Mouse (Mus musculus) adrenal gland, postnatal 36 days (tissue): ENCODE results near the gene Hnrnpa0. TPM values are rescaled to one million over a fixed set of nuclear protein-coding genes. Genes with fewer than 3 reads are reported as not detected.
"Not testable (repeated sequence)": the region's sequence is repeated elsewhere in the genome, so short reads cannot be mapped to it uniquely, and the experiment has no call there.

ENCODE experiments used
- DNase-seq, 2 experiments: peaks; one replicate each; pipeline ENCODE4 v3.0.0; 2021; ENCODE audit warnings: mixed read lengths in 1 of 2
- long read RNA-seq, 2 experiments: library from polyadenylated mRNA; stranded (forward); transcript quantifications; one replicate each; pipeline ENCODE4 v2.0.0; 2021; ENCODE audit warnings: borderline sequencing depth in 2 of 2
- total RNA-seq, 2 experiments: library from RNA; stranded (reverse); gene quantifications; 2 replicates each; pipeline ENCODE4 v1.2.3; 2021

The Hnrnpa0 gene
- 100 to 1,000 TPM; 123 to 133 TPM for total RNA-seq
- long read RNA-seq, experiment 1, transcript Hnrnpa0-201 (1 exons, 2,678 nt) = major isoform, 75 of 75 reads
- long read RNA-seq, experiment 1, partial matches to known transcripts = 0 of 75 reads
- long read RNA-seq, experiment 1, other reads (novel, unspliced or antisense) = 0 of 75 reads
- long read RNA-seq, experiment 2, transcript Hnrnpa0-201 (1 exons, 2,678 nt) = major isoform, 9 of 9 reads
- long read RNA-seq, experiment 2, partial matches to known transcripts = 0 of 9 reads
- long read RNA-seq, experiment 2, other reads (novel, unspliced or antisense) = 0 of 9 reads

DNA sequence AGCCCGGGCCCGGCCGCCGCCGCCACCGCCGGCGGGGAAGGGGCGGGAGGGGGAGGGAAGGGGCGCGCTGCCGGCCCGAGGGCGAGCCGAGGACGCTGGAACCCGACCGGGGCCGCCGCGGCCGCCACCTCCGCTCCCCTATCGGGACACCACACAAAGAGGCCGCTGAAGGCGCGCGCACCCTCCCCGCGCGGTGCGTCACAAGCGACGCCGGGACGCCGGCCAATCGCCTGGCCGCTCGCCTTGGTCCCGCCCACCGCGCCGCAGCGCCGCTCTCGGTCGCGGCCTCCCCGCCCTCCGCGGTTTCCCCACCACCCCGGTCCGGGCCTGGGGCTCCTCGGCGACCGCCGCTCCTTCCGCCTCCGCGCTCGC, at the start of gene Hnrnpa0:
Gene Hnrnpa0 (minus strand): TSS at position 161 of the 372 bp plus-strand sequence.
- DNase-seq = peak; percentile 96 to 97

DNA sequence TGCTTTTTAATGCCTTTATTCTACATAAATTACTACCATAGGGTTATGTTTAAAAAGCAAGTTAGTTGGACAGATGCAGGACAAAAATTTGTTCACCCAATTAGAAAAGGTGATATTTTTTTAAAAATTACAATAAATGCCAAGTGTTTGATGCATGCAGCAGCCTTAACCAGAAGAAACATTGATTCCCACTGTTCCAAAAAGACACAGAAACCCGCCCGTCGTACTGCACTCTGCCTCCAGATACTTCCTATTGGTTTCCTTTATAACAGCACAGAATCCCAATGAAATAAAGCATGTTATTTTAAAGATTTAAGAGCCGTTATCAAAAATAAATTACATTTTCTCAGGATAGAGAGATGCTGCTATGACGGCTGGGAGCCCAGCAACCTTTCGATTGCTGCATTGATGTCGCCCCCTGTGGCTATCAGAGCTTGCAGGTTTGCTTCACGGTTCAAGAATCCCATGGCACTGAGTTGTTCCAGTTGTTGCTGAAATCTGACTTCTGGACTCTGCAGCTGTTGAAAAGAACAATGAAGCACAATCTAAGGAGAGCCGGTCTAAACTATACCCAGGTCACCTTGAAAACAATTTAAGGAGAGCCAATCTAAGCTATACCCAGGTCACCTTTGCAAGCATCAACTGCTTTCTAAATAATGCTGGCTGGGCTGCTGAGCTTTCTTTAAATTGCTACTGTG, 49.3 kb upstream of the Hnrnpa0 start:
- DNase-seq = peak; percentile 90 to 91

DNA sequence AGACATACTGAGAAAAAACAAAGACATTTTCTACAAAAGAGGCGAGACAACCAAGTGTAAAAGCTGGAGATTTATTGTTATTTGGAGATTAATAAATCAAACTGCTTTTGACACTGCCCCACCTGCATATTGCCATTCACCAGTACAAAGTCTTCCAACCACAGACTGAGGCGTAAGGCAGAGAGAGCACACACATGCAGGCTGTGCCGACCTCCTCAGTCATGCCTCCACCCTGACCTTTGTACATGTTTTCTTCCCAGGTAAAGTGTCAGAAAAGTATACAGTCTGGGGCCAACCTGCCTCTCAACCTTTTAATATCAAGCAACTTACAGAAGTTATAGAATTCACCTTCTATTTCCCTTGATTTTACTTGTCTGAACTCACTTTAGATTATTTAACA, 47.7 kb upstream of the Hnrnpa0 start:
- DNase-seq = no peak

DNA sequence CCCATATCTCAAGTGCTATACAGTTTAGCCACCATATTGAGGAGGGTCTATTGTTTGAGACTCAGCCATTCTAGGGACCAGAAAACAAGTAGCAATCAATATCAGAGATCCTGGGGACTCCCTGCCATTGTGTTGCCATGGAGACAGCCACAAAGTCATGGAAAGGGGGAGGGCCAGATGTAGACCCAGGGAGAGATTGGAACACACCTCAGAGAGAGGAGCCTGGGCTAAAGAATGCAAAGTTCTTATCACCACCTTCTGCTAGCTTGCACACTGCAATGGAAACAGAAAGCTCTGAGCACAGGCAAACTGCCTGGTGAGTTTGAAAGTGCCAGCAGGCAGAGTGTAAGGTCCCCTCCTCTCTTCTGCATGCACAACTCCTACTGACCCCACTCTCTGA, 39.8 kb upstream of the Hnrnpa0 start:
- DNase-seq = no peak

DNA sequence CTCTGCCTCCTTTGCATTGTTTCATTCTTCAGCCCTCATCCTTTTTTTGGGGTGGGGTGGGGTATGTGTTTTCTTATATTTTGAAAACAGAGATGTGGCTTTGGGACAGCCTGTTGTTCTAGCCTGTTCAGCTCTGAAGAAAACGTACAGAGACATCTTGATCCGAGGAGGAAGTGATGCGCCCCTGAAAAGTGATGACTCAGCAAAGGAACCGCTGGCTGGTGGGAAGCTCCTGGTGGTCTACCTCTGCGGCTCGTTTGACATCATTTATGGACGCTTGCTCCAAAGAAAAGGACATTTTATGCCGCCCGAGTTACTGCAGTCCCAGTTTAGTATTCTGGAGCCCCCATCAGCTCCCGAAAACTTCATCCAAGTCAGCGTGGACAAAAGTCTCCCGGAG, 35.0 kb upstream of the Hnrnpa0 start:
- DNase-seq = no peak

DNA sequence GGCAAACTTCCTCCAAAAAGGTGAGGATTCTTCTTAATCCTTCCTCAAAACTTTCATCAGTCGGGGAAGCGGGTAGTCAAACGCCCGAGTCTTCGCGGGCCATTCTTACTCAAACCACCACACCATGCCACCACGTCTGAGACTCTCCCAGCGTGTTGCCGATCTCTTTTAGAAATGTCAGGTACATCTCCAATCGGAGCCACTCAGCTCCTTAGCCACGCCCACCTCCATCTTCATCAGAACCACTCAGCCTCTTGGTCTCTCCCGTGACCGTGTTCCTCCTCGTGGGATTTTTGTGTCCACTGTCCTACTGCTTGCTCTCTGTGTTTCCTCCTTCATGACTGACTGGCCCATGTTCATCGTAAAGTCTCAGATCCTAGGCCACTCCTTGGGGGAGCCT, 32.4 kb upstream of the Hnrnpa0 start:
- DNase-seq = no peak

DNA sequence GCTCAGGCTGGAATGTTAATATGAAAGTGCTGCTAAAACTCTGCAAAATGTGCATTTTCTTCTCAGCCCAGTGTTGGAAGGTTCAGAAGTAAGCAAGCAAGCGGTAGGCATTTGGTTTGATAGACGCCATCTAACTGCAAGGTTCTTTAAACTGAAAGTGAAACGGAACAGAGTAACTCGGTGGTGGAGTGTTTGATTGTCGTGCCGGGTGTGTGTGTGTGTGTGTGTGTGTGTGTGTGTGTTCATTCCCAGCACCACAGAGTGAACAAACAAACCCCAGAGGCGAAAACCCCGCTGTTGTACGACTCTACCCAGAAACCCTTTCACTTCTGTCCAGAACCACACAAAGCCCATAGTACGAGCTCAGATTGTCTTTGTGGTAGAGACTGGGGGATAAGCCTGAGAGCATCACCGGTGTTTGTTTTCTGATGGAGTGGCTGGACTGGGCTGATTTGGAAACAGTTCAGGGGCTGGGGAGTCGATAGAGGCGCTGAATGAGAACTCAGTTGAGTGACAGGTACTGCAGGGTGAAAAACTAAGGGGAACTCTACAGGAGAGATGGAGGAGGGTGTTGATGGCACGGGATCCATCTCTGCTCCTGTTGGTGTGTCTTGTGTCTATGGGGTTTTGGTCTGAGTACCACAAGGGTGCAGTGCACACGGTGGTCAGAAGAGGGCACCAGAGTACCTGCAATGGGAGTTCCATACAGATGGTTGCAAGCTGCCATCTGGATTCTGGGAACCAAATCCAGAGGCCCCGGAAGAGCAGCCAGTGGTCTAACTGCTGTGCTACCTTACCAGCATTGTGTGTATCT, 29.9 kb upstream of the Hnrnpa0 start:
- peak; percentile 89 to 90 for DNase-seq

DNA sequence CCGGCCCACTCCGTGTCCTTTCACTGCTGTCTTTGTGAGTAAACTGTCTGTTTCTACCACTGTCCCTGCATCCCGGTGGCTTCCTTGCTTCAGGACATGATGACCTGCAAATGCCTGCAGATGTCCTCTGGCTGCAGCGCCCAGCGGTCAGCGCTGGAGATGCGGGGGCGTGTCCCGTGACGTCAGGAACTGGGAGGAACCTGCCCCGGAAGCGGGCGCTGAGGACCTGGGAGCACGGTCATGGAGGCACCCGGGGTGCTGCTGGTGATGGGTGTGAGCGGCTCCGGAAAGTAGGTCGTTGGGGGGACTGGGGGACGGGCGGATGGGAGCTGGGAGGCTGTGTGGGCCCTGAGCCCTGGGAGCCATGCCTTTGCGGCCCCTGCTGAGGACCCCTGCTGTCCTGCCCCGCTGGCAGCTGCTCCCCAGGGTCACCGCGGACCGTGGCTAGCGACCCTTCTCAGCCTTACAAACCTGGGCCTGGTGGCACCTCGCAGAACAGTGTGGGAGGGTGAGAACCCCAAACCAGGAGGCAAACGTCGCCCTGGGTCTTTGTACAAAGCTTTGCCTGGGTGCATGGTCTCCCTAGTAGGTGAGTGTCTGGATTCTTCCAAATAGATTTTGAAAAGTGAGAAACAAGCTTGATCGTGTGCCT, 29.2 kb upstream of the Hnrnpa0 start, which contains the start of gene Idnk:
Gene Idnk (plus strand): TSS at position 203 of the 652 bp plus-strand sequence.
- peak; percentile 97 to 98 for DNase-seq

DNA sequence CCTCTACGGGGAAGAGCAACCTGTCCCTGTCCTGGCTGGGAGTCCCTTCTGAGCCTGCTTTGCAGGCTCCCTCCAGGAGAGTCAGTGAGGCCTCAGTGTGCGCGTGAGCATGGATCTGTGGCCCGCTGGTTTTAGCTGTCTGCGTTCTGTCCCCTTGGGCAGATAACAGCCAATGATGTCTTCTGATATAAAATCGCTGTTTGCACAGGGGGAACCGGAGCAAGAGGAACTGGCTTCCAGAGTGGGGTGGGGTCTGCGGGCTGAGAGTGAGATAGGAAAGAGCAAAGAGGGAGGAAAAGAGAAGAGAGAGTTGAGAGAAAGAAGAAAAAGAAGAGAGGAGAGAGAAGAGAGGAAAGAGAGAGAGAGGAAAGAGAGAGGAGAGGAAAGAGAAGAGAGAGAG, 28.7 kb upstream of the Hnrnpa0 start:
- DNase-seq = no peak

DNA sequence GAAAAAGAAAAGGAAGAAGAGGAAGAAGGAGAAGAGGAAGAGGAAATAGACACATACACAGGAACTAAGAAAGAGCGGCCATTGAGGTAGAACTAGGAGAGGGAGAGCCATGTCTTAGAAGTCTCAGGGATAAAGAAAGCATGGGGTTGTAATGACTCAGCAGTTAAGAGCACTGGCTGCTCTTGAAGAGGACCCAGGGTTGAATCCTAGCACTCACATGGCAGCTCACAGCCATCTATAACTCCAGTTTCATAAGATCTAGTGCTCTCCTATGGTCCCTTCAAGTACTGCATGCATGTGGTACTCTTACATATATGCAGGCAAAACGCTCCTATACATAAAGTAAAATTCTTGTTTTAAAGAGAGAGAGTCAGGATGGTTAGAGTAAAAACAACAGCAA, 27.7 kb upstream of the Hnrnpa0 start:
- DNase-seq = no peak

DNA sequence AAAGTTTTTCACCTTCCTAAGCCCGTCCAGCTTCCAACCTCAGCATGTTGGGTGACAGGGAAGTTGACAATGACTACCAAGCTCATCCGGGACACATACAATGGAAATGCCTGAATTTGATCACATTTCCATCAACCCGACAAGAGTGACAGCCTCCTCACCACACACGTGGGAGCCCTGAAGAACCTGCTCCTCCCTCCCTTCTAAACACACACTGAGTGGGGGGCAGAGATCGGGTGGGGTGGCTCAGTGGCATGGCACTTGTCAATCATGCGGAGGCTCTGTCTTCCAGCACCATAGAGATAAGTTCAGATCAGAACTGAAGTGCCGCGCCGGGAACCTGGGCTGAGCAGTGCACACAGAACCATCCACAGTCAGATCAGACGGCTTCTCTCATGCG, 22.1 kb upstream of the Hnrnpa0 start:
- DNase-seq = no peak

DNA sequence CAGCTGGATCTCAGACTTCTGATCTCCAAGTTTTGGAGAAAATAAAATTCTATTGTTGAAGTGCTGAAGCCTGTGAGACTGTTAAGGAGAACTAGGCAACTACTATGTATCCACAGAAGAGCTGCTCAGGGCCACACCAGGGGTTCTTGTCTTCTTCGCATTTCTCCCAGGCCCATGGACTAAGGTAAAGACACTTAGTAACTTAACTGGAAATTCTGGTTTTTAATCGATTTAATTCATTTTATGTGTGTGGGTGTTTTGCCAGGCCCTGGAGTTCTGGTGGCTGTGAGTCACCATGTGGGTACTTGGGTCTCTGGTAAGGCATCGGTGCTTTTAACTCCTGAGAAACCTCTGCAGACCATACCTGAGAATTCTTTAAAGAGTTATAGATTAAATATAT, 21.3 kb upstream of the Hnrnpa0 start:
- DNase-seq = no peak

DNA sequence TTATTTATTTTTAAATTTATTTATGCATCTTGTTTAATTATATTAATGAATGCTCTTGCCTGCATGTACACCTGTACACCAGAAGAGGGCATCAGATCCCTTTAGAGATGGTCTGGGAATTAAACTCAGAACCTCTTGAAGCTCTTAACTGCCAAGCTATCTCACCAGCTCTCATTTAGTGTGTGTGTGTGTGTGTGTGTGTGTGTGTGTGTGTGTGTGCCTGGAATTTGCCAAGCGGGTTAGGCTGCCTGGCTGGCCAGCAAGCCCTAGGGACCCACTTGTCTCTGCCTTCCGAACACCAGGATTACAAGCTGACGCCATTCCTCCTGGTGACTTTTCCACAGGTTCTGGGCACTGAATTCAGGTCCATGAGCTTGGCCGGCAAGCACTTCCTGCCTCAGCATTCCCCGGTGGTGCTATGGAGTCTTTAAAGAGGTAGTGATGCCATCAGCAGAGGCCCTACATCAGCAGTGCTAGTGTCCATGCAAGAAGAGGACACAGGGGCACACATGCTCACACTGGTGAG, 20.7 kb upstream of the Hnrnpa0 start:
- DNase-seq = no peak

DNA sequence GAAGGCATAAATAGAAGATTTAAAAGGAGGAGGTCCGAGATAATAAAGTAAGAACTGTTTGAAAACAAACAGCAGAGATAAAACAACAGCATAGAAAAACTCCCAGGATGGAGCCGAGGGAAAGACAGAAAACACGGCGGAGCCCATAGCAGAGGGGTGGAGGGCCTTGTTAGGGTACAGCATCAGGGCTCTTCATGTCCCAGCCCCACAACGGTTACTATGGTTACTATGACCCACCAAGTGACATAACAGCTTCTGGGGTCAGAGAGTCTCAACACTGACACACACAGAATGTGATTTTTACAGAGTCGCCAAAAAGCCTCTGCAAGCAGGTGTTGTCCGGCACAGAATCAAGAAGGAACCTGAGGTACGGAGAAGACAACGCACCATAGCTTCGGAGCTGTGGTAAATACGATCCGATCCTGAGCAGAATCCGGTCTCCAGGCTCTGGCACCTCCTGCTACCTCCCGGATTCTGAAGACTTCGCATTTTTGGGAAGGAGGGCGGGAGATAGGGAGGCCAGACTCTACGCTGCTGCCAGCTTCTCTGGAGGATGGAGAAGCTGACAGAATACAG, 20.0 kb upstream of the Hnrnpa0 start:
- peak; percentile 34 to 58 for DNase-seq

DNA sequence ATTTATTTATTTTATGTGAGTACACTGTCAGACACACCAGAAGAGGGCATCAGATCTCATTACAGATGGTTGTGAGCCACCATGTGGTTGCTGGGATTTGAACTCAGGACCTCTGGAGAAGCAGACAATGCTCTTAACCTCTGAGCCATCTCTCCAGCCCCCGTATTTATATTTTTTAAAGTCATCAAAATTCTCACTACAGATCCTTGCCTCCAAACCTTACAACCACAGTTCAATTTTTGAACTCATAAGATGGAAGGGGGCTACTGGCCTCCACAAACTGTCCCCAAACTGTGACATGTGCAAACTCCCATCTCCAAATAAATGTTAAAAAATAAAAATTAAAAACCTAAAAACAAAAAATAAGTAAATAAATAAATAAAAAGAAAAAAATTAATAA, 19.4 kb upstream of the Hnrnpa0 start:
- no peak for DNase-seq

DNA sequence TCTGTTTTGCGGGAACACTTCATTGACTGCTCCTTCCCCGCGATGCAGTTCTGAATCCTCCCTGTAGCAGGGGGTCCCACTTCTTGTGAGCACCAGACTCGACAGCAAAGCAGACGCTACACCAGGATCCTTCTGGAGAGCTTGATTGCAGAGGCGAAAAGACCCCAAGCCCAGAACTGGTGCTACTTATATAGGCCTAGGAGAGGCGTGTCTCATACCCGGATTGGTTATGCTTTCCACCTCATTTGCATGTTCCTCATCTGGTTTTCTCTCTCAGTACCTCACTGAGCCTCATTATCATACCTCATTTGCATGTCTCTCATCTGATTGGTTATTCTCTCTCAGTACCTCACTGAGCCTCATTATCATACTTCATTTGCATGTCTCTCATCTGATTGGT, 18.2 kb upstream of the Hnrnpa0 start:
- DNase-seq = not testable (repeated sequence)

DNA sequence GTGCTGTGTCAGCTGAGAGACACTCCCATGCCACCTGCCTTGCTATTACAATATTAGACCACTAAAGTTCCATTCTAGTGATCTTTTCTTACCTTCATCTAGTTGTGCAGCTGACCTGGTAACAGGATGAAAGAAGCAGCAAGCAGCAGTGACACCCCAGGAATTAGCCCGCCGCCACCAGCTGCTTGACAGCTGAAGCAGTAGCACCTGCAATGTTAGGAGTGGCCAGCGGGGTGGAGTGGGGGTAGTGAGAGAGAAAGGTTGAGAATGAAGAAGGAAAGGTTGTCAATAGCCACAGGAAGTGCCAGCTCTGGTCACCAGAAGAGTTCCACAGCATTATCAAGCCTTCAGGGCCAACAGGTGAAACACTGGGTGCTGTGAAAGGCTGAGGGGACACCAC, 3.3 kb upstream of the Hnrnpa0 start:
- DNase-seq = no peak

DNA sequence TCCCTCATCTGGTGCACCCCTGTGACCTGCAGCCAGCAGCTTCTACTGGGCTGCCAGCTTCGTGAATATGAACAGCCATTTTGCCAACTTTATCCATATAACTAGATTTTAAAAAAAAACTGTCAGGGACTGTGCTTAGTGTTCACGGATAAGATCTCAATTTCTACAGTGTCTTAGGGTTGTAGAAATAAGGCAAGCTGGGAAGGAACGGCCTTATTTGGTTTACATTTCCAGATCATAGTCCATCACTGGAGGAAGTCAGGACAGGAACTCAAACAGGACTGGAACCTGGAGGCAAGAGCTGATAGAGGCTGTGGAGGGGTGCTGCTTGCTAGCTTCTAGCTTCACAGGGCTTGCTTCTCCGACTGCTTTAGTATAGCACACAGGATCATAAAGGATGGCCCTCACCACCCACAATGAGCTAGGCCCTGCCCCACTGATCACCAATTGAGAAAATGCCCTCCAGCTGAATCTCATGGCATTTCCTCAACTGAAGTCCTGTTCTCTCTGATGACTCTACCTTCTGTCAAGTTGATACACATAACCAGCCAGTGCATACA, 1.4 kb upstream of the Hnrnpa0 start:
- no peak for DNase-seq

DNA sequence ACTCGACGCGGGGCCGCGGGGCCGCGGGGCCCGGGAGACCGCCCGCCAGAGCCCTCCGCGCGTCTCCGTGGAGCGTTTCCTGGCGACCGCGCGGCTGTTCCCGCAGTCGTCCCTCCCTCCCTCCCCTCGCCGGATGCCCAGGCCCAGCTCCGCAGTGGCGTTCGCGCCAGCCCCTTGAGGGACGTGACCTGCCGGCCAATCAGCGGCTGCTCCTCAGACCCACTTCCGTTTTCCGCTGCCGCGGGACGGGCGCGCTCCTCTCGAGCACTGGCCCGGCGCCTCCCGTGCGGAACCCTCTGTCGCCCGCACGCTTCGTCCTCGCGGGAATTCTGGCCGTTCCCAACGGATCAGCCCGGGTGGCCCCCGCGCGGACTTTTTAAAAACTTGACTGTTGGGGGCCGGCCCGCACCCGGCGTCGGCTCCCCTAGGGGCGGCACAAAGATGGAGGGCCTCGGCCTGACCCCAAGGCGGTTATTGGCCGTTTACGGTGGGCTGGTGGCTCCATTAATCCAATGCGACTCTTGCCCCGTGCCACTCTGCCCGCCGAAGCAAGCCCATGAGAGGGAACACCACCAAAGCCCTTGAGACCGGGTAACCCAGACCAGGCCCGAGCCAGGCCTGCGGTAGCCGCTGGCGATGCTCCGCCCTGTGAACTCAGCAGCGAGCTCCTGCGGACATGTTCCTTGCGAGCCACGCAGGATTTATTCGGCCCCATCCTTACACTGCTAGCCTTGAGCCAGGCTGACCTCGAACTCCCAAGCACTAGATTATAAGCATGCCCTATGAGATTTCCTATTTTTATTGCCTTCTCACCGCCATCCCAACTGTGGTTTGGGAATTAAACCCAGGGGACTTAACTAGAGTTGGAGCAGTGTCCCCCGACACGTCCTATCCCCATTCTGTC, 664 bp upstream of the Hnrnpa0 start:
- peak; percentile 97 to 98 for DNase-seq

DNA sequence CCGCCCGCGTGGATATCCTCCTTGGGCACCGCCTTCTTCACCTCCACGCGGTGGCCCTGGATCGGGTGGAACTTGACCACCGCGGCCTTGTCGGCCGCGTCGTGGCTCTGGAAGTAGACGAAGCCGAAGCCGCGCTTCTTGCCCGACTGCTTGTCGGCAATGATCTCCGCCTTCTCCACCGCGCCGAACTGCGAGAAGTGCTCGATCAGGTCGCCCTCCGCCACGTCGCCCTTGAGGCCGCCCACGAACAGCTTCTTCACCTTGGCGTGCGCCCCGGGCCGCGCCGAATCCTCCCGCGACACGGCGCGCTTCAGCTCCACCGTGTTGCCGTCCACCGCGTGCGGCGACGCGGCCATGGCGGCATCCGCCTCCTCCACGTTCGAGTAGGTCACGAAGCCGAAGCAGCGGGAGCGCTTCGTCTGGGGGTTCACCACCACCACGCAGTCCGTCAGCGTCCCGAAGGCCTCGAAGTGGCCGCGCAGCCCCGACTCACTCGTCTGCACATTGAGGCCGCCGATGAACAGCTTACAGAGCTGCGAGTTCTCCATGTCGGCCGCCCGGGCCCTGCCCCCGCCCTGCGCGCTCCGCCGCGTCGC, 492 bp downstream of the Hnrnpa0 start:
- DNase-seq = peak; percentile 63 to 68
